Mouse (Mus musculus): ENCODE measurements around the gene Wbp4.
A peak's percentile ranks its signal among the peaks of the same experiment; 100 is the strongest.
"Not testable (repeated sequence)": the region's sequence is repeated elsewhere in the genome, so short reads cannot be mapped to it uniquely, and the experiment has no call there.

Gene Wbp4

DNA sequence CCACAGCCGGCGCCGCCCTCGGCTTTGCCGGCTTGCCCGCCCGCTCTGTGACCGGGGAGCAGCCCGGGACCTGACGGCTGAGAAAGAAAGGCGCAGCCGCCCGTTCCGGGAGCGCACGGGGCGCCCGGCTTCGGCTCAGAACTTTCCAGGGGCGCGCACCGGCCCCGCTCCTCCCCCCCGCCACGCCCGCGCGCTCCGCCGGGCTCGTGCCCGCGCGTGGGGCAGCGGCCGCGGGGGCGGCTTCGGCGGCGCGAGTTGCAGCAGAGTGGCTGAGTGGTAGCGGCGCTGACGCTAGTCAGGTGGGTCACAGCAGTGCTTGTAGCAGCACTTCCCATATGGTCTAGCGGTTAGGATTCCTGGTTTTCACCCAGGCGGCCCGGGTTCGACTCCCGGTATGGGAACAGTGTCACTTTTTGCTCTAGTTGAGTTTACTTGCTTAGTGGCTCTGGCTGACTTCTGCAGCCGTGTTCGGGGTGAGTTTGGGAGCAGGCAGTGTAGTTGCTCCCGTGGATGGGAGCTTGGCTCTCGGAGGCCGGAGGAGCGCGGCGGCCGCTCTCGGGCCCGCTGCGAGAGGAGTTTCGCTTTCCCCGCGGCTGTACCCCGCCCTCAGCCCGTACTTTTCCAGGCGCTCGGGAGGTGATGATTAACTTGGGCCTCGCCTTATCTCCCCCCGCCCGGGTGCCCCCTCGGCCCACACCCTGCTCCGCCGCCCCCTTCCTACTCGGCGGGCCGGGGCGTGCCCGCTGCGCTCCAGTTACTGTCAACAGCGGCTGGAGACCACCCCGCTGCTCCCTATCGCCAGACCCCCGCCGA is at the start of gene Wbp4:
Wbp4 (minus strand) TSS at position 182 of the 813 bp plus-strand sequence.
- peak; percentile 93 for DNase-seq (ENCODE audit: low spot score)

DNA sequence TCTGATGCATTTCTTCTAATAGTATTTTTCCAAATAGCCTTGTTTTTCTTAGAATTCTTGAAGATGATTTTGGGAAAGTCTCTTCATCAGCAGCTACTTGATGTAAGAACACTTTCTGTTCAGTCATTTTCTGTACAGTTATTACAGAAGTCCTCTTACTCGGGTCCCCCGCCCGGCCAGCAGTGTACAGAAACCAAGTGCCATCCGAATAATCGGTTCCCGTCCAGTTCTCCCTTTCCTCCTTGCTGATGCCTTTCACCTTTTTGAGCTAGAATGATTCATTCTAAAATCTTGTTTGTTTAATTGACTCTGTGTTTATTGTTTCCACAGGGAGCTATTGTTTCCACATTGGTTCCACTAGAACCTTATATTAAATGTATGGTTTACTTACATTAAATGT is 49.4 kb upstream of the Wbp4 start:
- DNase-seq (ENCODE audit: low spot score) = no peak

DNA sequence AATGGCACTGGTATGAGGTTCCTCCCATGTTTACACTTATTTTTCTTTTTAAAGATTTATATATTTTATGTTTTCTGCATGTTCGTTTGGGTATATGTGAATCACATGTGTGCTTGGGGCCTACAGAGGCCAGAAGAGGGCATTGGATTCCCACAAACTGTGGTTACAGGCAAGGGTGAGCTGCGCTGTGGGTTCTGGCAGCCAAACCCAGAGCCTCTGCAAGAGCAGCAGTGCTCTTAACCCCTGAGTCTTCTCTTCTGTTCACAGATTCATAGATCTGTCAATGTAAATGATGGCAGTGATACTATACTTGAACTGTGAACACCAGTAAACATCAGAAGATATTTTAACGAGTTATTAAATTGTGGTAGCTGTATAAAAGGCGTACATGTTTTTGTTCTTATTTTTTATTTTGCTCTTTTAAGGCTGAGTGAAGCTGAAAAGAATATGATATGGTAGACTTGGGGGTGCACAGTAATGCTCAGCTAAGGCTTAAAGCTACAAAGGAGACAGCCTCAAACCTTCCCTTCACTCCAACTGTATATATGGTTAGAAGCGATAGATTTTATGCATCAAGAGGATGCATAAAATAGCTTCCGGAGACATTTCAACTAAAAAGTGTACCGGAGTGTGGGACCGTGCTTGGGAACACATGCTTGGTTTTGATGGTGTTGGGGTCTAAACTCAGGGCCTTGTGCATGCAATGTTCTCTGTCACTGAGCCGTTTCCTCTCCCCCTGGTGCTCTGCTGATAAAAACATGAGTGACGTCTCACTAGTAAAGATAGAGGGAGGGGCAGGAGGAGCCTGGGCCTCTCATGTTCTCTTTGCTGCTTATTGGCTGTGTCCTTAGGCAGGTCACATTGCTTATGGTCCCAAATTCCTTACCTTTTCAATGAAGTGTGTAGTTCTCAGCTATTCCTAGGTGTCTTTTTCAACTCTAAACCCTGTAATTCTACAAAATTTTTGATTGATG is 48.5 kb upstream of the Wbp4 start:
- no peak for DNase-seq (ENCODE audit: low spot score)

DNA sequence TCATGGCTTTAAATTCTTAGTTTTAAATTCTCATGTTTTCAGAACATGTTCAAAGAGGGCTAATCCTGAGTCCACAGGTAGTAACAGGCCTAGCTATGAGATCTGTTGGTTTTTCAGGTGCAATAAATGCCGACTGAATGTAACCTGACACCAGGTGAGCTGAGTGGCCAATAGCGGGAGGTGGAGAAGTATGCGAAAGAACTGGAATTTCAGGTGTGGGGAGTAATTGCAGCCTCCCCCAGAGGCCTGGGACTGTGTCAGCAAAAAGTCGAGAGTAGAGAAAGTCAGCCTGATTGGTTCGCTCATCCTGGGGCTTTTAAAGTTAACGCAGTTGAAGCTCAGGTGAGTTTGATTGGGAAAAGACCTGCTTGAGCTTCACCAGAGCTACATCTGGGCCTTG is 46.4 kb upstream of the Wbp4 start:
- DNase-seq (ENCODE audit: low spot score) = no peak

DNA sequence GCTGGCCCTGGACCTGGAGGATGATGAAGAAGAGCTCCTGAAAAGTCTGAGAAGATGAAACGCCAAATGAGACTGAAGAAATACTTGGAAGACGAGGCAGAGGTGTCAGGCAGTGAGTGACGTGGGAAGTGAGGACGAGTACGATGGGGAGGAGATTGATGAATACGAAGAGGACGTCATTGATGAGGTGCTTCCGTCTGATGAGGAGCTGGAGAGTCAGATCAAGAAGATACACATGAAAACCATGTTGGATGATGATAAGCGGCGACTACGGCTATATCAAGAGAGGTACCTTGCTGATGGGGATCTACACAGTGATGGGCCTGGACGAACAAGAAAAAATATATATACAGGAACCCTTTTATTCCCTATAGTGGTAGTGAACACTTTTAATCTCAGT is 44.8 kb upstream of the Wbp4 start:
- not testable (repeated sequence) for DNase-seq (ENCODE audit: low spot score)

DNA sequence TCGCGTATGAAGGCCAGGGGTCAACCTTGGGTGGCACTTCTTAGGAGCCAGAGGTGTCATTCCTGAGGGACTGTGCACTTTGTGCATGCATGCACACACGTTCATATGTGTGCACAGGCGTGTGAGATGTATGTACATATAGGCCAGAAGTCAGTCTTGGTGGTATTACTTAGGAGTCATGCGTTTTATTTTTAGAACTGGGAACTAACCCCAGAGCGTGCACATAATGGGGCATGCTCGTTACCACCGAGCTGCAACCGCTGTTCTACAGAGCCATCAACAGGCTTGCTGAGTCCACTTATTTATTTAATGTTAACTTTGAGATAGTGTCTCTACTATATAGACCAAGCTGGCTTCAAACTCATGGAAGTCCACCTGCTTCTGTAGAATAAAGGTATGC is 41.1 kb upstream of the Wbp4 start:
- DNase-seq (ENCODE audit: low spot score) = no peak

DNA sequence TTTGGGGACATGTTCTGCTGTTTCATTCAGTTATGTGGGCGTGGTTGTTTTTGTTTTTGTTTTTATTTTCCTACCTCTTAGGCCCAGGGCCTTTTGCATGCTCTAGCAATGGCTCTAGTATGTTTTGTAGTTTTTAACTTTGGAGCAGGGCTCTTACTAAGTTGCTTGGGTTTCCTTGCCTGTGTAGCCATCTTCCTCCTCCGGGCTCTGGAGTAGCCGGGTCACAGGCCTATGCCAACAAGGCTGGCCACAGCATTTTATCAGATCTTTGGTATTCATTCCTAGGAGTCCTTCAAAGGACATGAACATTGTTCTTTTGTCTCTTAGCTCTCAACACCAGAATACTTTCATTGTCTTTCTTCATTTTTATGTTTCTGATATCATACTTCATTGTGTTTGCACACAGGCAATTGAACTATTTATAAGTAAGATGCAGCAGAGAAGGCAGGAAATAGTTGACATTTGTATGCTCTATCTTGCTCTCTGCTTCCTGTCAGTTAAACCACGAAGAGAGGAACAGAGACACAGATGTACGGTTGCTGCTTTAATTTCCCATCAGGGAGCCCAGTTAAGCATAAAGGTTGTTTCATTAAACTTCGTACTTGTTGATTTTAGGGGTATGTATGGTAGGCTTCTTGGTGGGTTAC is 40.3 kb upstream of the Wbp4 start:
- DNase-seq (ENCODE audit: low spot score) = no peak

DNA sequence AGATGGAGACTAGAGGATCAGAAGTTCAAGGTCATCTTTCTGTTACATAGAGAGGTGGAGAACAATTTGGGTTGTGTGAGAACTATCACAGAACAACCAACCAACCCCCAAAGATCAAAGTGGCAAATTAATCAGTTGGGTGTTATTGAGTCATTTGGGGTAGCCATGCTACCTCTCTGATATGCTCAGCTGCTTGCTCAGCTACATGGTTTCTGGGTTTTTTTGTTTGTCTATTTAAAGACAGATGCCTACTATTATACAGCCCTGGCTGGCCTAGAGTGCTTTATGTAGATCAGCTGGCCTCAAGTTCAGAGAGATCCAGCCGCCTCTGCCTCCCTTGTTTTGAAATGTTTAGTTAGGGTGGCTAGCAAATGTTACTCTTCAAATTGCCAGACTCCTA is 39.7 kb upstream of the Wbp4 start:
- no peak for DNase-seq (ENCODE audit: low spot score)

DNA sequence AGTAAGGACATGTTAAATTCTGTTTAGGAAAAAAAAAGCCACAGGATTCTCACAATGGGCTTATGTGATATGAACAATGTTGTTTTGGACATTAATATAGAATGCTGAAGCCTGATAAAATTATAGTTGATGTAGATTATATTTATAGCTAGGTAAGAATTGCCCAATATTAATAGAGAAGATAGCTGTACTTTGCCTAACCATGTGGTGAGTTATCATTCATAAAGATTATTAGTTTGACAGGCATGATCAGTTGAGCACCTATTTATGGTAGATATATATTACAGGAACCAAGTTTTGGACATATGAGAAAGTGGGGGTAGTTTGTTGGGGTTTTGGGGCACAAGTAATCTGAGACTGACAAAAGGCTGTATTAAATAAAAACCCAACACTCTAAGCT is 39.3 kb upstream of the Wbp4 start:
- no peak for DNase-seq (ENCODE audit: low spot score)

DNA sequence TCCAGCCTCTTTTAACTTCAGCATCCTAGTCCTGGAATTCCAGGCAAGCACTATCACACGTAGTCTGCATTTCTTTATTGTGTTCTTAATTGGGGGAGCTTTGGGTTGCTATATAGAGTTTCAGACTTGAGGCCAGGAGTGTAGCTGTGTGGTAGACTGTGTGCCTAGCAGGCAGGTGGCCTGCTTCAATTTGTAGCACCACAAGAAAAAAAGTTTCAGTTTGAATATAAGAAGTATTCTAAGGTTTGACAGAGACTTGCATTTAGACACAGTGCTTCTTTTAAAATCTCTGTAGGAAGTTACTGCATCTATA is 38.3 kb upstream of the Wbp4 start:
- DNase-seq (ENCODE audit: low spot score) = no peak

DNA sequence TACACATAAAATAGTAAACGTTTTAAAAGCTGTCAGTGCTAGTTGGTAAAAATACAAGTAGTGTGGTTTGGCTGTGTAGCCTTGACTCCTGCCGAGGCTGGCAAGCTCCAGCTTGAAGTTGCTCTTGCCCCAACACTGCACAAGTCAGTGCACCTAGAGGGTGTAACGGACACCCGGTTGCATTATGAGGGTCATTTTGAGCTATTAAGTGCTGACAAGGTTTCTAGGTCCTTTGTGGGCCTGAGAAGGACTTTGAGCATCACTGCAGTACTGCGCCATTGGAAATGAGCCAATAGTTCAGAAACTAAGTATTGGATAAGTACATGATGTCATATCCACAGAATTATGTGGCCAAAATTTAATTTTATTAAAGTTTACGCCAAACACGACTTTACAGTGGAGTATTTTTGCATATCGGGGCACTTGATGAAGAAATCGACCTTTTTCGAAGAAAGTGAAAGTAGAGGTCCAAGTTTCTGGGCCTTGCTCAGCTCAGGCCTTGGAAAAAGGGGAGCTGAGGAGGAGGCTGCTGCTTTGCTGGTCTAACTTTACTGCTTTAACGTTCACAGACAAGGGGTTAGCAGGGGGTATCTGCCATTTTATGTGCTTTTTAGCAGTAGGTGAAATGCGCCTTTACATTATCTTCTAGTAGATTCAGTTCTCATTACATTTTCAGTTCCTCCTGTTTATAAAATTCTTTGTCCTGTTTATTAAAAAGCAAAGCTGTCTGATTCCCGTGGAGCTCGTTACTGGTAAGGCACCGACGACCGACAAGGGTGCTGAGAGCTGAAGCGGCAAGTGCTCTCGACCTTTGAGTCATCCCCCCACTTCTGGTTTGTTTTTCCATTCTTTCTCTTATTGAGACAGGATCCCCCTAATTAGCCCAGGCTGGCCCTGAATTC is 37.7 kb upstream of the Wbp4 start:
- DNase-seq (ENCODE audit: low spot score) = no peak

DNA sequence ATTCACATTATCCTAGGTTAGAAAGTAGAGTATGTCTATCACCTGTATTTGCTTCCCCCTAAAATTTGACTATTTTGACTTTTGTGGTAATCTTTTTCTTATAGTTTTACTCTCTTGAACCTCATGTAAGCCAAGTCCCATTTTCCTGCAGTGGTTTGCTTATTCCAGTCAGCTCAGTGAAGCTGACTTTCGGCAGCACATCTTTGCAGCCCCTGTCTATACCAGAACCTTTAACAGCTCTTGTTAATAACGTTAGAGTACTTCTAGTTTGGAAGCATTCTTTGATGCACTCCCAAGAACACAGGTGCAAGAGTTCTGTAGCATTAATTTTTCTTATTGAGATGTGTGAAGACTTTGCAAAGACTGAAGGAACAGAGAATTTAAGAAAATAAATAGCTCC is 36.8 kb upstream of the Wbp4 start:
- DNase-seq (ENCODE audit: low spot score) = no peak

DNA sequence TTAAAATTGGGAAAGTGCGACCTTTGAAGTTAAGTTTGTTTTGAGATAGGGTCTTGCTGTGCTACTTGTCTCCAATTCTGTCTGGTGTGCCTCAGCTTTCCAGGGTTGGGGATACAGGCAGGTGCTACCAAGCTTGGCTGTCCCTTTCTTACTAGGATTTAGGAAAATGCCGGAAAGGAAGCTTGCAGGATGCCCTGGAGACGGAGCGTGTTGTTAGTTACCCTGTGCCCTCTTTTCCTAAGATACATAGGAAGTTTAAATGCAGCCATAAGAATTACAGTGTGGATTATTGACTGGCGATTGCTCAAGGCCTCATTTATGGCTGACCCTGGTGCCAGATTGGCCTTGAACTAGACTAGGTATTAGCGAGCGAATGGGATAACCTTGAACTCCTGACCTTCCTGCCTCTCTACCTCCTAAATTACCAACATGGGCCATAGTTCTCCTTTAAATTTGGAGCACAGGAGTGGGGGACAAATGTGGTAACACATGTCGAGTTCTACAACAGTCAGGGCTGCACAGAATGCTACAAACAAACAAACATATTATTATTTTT is 35.9 kb upstream of the Wbp4 start:
- no peak for DNase-seq (ENCODE audit: low spot score)

DNA sequence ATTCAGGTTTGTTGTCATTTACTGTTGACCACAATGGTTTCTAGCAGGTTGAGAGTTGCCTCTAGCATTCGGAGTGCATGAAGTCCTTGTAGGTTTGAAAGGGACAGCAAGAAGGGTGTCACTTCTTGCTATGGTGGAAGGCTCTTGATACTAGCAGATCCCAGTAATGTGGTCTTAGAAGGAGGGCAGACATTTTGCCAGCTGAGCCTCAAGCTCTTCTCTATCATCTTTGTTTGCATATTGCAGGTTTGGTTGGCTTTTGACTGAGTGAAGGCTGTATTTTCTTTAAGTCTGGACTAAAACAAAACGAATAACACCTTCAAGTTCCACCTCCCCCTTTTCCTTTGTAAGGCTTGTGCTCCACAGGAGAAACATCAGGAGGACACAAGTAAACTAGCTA is 35.4 kb upstream of the Wbp4 start:
- no peak for DNase-seq (ENCODE audit: low spot score)

DNA sequence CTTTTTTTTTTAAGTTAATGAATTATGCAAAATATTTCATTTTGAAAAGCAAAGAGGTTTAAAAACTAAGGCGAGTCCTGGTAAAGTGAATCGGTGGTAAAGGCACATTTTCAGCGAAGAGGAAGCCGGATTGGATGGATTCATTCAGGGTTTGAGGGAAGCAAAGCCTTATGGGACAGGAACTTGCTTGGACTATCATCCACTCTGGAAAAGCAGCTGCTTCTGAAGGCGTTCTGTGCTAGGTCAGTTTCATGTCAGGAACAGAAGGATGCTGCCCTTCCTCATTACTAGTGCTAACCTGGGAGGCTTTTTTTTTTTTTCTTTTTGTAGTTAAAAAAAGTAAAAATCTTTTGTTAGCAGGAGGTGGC is 34.9 kb upstream of the Wbp4 start:
- no peak for DNase-seq (ENCODE audit: low spot score)

DNA sequence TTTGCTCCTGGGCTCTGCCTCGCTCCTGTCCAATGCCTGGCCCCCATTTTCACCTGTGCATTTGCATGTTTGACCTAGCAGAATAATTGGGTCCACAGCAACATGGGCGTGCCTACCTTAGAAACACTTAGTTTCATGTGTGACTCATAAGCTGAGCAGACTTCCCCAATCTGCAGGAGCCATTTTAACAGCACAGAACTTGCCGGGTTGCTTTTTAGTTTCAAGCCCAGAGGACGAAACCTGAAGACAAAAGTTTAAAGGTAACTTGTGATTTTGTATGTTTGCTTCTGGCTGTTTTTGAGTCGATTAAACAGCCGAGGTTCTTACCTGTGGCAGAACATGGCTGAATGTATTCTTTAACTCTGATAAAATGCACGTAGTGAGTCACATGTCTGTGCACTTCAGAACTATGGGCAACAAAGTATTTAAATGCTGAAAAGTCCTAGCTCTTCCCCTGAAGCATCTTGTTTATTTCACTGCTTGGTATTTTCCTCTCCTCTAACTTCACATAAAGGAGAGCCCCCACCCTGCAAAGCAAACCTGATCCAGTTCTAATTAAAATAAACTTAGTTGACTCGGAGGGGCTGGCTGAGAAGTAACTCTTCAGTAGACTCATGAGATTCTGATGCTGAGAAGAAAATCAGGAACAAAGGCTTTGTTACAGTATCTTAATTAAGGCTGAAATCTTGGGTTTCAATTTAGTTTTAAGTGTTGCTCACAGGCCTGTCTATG is 34.4 kb upstream of the Wbp4 start:
- peak; percentile 56 for DNase-seq (ENCODE audit: low spot score)

DNA sequence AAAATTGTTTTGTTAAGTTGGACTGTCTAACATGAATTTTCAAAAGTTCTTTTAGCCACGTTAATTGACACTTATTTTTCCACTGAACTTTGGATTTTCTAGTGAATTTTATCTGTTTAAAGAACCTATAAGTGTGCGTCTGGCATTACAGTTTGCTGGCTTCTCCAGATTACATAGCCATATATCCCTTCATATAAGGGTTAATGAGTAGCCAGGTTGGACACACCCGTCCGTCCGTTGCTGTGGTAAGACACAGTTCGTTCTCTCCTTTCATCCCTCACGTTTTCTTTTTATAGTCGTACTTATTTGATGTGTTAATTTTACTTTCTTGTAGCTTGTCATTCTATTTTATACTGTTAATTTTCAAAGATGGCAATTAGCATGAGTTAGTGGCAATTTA is 33.8 kb upstream of the Wbp4 start:
- no peak for DNase-seq (ENCODE audit: low spot score)

DNA sequence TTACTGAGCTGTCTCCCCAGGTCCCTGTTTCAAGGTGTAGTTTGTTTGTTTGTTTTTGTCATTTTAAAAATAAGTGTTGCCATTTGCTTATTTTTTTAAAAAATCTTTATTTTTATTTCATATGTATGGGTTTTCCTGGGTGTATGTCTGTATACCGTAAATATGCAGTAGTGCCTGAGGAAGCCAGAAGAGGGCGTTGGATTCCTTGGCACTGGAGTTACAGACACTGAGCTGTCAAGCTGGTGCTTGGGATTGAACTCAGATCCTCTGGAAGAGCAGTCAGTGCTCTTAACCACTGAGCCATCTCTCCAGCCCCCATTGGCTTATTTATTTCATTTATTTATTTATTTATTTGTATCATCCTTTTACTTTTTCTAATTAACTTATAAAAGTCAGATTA is 32.6 kb upstream of the Wbp4 start:
- DNase-seq (ENCODE audit: low spot score) = no peak

DNA sequence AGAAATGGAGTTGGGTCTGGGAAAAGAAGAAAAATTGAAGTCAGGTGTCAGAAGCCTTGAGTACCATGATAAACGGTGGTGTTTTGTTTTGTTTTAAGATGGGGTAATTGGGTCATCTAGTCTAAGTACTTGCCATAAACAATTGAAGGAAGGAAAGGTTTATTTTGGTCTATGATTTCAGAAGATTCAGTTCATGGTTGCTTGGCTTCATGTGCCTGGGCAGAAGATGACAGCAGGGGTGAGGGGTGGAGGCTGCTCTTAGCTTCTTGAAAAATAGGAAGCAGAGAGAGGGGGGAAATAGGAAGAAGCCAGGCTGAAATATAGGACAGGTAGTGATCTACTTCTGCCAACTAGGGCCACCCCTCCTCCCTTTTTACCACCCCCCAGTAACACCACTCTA is 30.2 kb upstream of the Wbp4 start:
- no peak for DNase-seq (ENCODE audit: low spot score)

DNA sequence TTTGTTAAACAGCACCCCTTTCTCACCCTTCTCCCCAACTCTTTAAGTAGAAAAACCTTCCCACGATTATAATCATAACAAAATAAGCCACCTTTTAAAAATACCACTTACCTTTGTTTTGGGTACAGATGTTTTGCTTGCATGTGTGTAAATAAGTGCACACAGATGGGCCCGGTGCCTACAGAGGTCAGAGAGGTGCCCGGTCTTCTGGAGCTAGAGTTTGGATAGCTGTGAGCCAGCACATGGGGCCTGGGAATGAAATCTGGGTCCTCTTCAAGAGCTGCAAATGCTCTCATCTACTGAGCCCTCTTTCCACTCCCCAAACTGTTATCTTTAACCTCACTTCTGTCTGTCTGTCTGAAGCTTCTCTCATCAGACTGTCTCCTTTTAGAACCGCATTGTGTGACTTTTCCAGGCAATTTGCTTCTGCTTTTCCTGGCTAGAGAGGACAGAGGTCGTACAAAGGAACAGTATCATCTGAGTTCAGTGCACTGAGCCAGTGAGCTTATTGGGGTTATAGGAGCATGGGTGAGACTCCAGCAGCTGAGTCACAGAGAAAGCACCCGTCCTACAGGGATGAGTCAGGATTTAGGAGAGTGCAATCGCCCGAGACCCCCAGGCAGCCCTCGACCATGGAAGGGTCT is 27.5 kb upstream of the Wbp4 start:
- DNase-seq (ENCODE audit: low spot score) = no peak
